Mouse (Mus musculus) liver, embryonic 12.5 days (tissue): Measurements from ENCODE around the gene Plekhn1. TPM values are rescaled to one million over a fixed set of nuclear protein-coding genes. Genes with fewer than 3 reads are reported as not detected.

ENCODE experiments used
- ATAC-seq: fragments of 200-750 bp; cut with Nextera tagmentation; 2 replicates; pipeline ENCODE4 v1.8.0; 2017; ENCODE audit warnings: moderate number of reproducible peaks, mild to moderate bottlenecking, moderate library complexity
- H3K27ac ChIP-seq: fragments of 300-500 bp; sonication (generic); 2 replicates; pipeline ENCODE4 v1.5.1; 2016; ENCODE audit warnings: mild to moderate bottlenecking
- H3K27me3 ChIP-seq: fragments of 300-500 bp; sonication (generic); replicated peaks from 2 replicates; pipeline ENCODE4 v1.6.1; 2016; ENCODE audit warnings: mild to moderate bottlenecking, moderate library complexity
- H3K36me3 ChIP-seq: fragments of 300-500 bp; sonication (generic); 2 replicates; pipeline ENCODE4 v1.6.1; 2016; ENCODE audit warnings: mild to moderate bottlenecking, moderate library complexity
- H3K4me1 ChIP-seq: fragments of 300-500 bp; sonication (generic); 2 replicates; pipeline ENCODE4 v1.6.1; 2016
- H3K4me2 ChIP-seq: fragments of 300-500 bp; sonication (generic); 2 replicates; pipeline ENCODE4 v1.6.1; 2016; ENCODE audit warnings: mild to moderate bottlenecking, moderate library complexity
- H3K4me3 ChIP-seq: fragments of 300-500 bp; sonication (generic); 2 replicates; pipeline ENCODE4 v1.5.1; 2016; ENCODE audit warnings: mild to moderate bottlenecking, moderate library complexity
- H3K9ac ChIP-seq: fragments of 300-500 bp; sonication (generic); 2 replicates; pipeline ENCODE4 v1.6.1; 2016; ENCODE audit warnings: mild to moderate bottlenecking, moderate library complexity
- H3K9me3 ChIP-seq: fragments of 300-500 bp; sonication (generic); replicated peaks from 2 replicates; pipeline ENCODE4 v1.6.1; 2016; ENCODE audit warnings: mild to moderate bottlenecking, moderate library complexity
- WGBS: fragments of 180-500 bp; shearing (Covaris S2); methylation state at CpG from one replicate; pipeline ENCODE4 v1.1.7; 2016; ENCODE audit not compliant: insufficient replicate concordance; 5-methylcytosine and 5-hydroxymethylcytosine counted together
- polyA plus RNA-seq: library from polyadenylated mRNA; unstranded; fragments of >200 nt; fragmentation: Nextera tagmentation; extraction: Ambion mirVana; gene quantifications from 2 replicates; pipeline ENCODE4 v1.2.1, GENCODE M21; 2016

Gene Plekhn1
- polyA plus RNA-seq, 1 experiment from 2014 or later: 7.2 TPM

- H3K4me2 ChIP-seq: peak overlapping the region; percentile 0; the same call in 1 of the 2 replicates
Measured at GRCm38 (mm10) chr4:156193906-156194305, 40.8 kb downstream of the Plekhn1 start.

GRCm38 (mm10) chr4:156193200-156193590 lies 41.5 kb downstream of the Plekhn1 start:
- H3K27ac ChIP-seq: no peak overlapping the region
- H3K27me3 ChIP-seq: peaks cover 45% of the 10 kb centered on the region
- H3K4me2 ChIP-seq: no peak overlapping the region
- H3K4me1 ChIP-seq: peaks cover 77% of the 10 kb centered on the region
- H3K36me3 ChIP-seq: peaks cover 17% of the 10 kb centered on the region; the same call in 1 of the 2 replicates
- H3K9me3 ChIP-seq: no peaks in the 10 kb centered on the region
- no peak overlapping the region for H3K9ac ChIP-seq
- H3K4me3 ChIP-seq: no peak overlapping the region
- ATAC-seq: no peak
- 56% methylated on average over 2 of the region's 2 CpGs for WGBS

More at GRCm38 (mm10) chr4:156193906-156194305, 40.8 kb downstream of the Plekhn1 start:
- Histone ChIP-seq H3K27me3 (peaks cover 47% of the 10 kb centered on the region), H3K4me1 (peaks cover 75% of the 10 kb centered on the region), H3K4me3 (no peak overlapping the region), H3K9me3 (no peaks in the 10 kb centered on the region), H3K36me3 (peaks cover 17% of the 10 kb centered on the region; the same call in 1 of the 2 replicates), H3K9ac (no peak overlapping the region), H3K27ac (no peak overlapping the region)
- 73% methylated on average over 5 of the region's 5 CpGs for WGBS
- ATAC-seq: no peak

- ATAC-seq: peak; percentile 52
- Histone ChIP-seq H3K4me1 (peaks cover 79% of the 10 kb centered on the region), H3K4me2 (peak overlapping the region; percentile 27; the same call in 1 of the 2 replicates), H3K27ac (no peak overlapping the region), H3K27me3 (peaks cover 45% of the 10 kb centered on the region), H3K4me3 (no peak overlapping the region), H3K36me3 (peaks cover 17% of the 10 kb centered on the region; the same call in 1 of the 2 replicates), H3K9ac (peak overlapping the region; percentile 37; the same call in 1 of the 2 replicates), H3K9me3 (no peaks in the 10 kb centered on the region)
- WGBS: 50% methylated on average over 8 of the region's 8 CpGs
Measured at GRCm38 (mm10) chr4:156192421-156193199, 42.0 kb downstream of the Plekhn1 start.

GRCm38 (mm10) chr4:156188811-156189323 lies 45.8 kb downstream of the Plekhn1 start:
- Histone ChIP-seq H3K4me3 (no peak overlapping the region), H3K9ac (no peak overlapping the region), H3K4me2 (peak overlapping the region; percentile 5; the same call in 1 of the 2 replicates), H3K9me3 (no peaks in the 10 kb centered on the region), H3K27ac (peak overlapping the region; percentile 53; the same call in 1 of the 2 replicates), H3K27me3 (peaks cover 17% of the 10 kb centered on the region), H3K36me3 (peaks cover 23% of the 10 kb centered on the region; the same call in 1 of the 2 replicates), H3K4me1 (peaks cover 90% of the 10 kb centered on the region)
- 48% methylated on average over 6 of the region's 6 CpGs for WGBS
- ATAC-seq: no peak

GRCm38 (mm10) chr4:156188162-156188810 lies 46.4 kb downstream of the Plekhn1 start:
- H3K27ac ChIP-seq: no peak overlapping the region
- peaks cover 88% of the 10 kb centered on the region for H3K4me1 ChIP-seq
- WGBS: 63% methylated on average over 5 of the region's 5 CpGs
- no peak overlapping the region for H3K9ac ChIP-seq
- H3K27me3 ChIP-seq: peaks cover 17% of the 10 kb centered on the region
- H3K4me2 ChIP-seq: no peak overlapping the region; the same call in 1 of the 2 replicates
- ATAC-seq: no peak
- H3K9me3 ChIP-seq: no peaks in the 10 kb centered on the region
- H3K4me3 ChIP-seq: no peak overlapping the region
- peaks cover 23% of the 10 kb centered on the region; the same call in 1 of the 2 replicates for H3K36me3 ChIP-seq

- peak overlapping the region; percentile 70 for H3K4me2 ChIP-seq
- H3K4me3 ChIP-seq: peak overlapping the region; percentile 44
- H3K9me3 ChIP-seq: no peaks in the 10 kb centered on the region
- 10% methylated on average over 31 of the region's 31 CpGs for WGBS
- H3K27ac ChIP-seq: peak overlapping the region; percentile 31
- peak; percentile 34 for ATAC-seq
- H3K36me3 ChIP-seq: peaks cover 19% of the 10 kb centered on the region; the same call in 1 of the 2 replicates
- peaks cover 76% of the 10 kb centered on the region for H3K4me1 ChIP-seq
- peak overlapping the region; percentile 68 for H3K9ac ChIP-seq
- peaks cover 11% of the 10 kb centered on the region; the same call in 1 of the 2 replicates for H3K27me3 ChIP-seq
Measured at GRCm38 (mm10) chr4:156185950-156186850, 48.5 kb downstream of the Plekhn1 start.

- peak overlapping the region; percentile 31 for H3K27ac ChIP-seq
- peak; percentile 85 for ATAC-seq
Measured at GRCm38 (mm10) chr4:156185456-156185949, 49.2 kb downstream of the Plekhn1 start.

GRCm38 (mm10) chr4:156184291-156184954 lies 50.2 kb downstream of the Plekhn1 start:
- ATAC-seq: peak; percentile 42; the same call in 1 of the 2 replicates
- no peaks in the 10 kb centered on the region for H3K9me3 ChIP-seq
- H3K4me3 ChIP-seq: no peak overlapping the region
- H3K27ac ChIP-seq: peak overlapping the region; percentile 23; the same call in 1 of the 2 replicates
- WGBS: 49% methylated on average over 7 of the region's 7 CpGs
- H3K36me3 ChIP-seq: peaks cover 9% of the 10 kb centered on the region; the same call in 1 of the 2 replicates
- peak overlapping the region; percentile 70 for H3K4me2 ChIP-seq
- peak overlapping the region; percentile 28; the same call in 1 of the 2 replicates for H3K9ac ChIP-seq
- peaks cover 8% of the 10 kb centered on the region; the same call in 1 of the 2 replicates for H3K27me3 ChIP-seq
- peaks cover 65% of the 10 kb centered on the region for H3K4me1 ChIP-seq

More at GRCm38 (mm10) chr4:156185456-156185949, 49.2 kb downstream of the Plekhn1 start:
- peaks cover 13% of the 10 kb centered on the region; the same call in 1 of the 2 replicates for H3K36me3 ChIP-seq
- peak overlapping the region; percentile 68 for H3K9ac ChIP-seq
- WGBS: 46% methylated on average over 13 of the region's 13 CpGs
- peak overlapping the region; percentile 70 for H3K4me2 ChIP-seq
- peaks cover 11% of the 10 kb centered on the region; the same call in 1 of the 2 replicates for H3K27me3 ChIP-seq
- H3K4me1 ChIP-seq: peaks cover 76% of the 10 kb centered on the region
- no peaks in the 10 kb centered on the region for H3K9me3 ChIP-seq
- H3K4me3 ChIP-seq: peak overlapping the region; percentile 44

GRCm38 (mm10) chr4:156183747-156184146 lies 50.9 kb downstream of the Plekhn1 start:
- 41% methylated on average over 5 of the region's 5 CpGs for WGBS
- H3K4me2 ChIP-seq: no peak overlapping the region
- no peak overlapping the region for H3K9ac ChIP-seq
- no peak overlapping the region for H3K27ac ChIP-seq
- peaks cover 8% of the 10 kb centered on the region; the same call in 1 of the 2 replicates for H3K27me3 ChIP-seq
- no peak overlapping the region for H3K4me3 ChIP-seq
- H3K36me3 ChIP-seq: peaks cover 15% of the 10 kb centered on the region
- H3K4me1 ChIP-seq: peaks cover 59% of the 10 kb centered on the region
- no peak for ATAC-seq
- no peaks in the 10 kb centered on the region for H3K9me3 ChIP-seq

- no peaks in the 10 kb centered on the region for H3K27me3 ChIP-seq
- H3K4me1 ChIP-seq: peaks cover 3% of the 10 kb centered on the region
- H3K4me2 ChIP-seq: no peak overlapping the region
- no peak overlapping the region for H3K9ac ChIP-seq
- WGBS: 92% methylated on average over 9 of the region's 9 CpGs
- H3K27ac ChIP-seq: no peak overlapping the region
- H3K9me3 ChIP-seq: no peaks in the 10 kb centered on the region
- no peak overlapping the region for H3K4me3 ChIP-seq
- no peak for ATAC-seq
- peaks cover 69% of the 10 kb centered on the region for H3K36me3 ChIP-seq
Measured at GRCm38 (mm10) chr4:156177630-156178029, 57.0 kb downstream of the Plekhn1 start.
